Mouse (Mus musculus) gonadal fat pad, adult 2 months (tissue): Measurements from ENCODE around the gene Ccm2. TPM values are rescaled to one million over a fixed set of nuclear protein-coding genes. Genes with fewer than 3 reads are reported as not detected.

Experiments used
- DNase-seq: peaks from one replicate; pipeline ENCODE4 v3.0.0-alpha.2; 2012; ENCODE audit warnings: low read depth
- polyA plus RNA-seq: library from polyadenylated mRNA; depleted of rRNA; stranded (reverse); fragments of >200 nt; gene quantifications from 2 replicates; pipeline ENCODE4 v1.2.3, GENCODE M21; 2012

Ccm2 gene
- polyA plus RNA-seq, 1 experiment: 84.2 TPM

GRCm38 (mm10) chr11:6603224-6603623 is 56.5 kb downstream of the Ccm2 start:
- DNase-seq: no peak

GRCm38 (mm10) chr11:6603887-6604603 is 57.4 kb downstream of the Ccm2 start:
- no peak for DNase-seq

GRCm38 (mm10) chr11:6604604-6604936 is 57.9 kb downstream of the Ccm2 start:
- DNase-seq: no peak

GRCm38 (mm10) chr11:6605021-6605481 is 58.4 kb downstream of the Ccm2 start:
- no peak for DNase-seq

GRCm38 (mm10) chr11:6605491-6606399 is 59.1 kb downstream of the Ccm2 start, which contains the start of gene Nacad:
Nacad (minus strand) TSS chr11:6606053.
- no peak for DNase-seq

- DNase-seq: no peak
Measured at GRCm38 (mm10) chr11:6615250-6616205, 68.8 kb downstream of the Ccm2 start.

GRCm38 (mm10) chr11:6623704-6624103 is 77.0 kb downstream of the Ccm2 start:
- DNase-seq: no peak

- peak; percentile 28 for DNase-seq
Measured at GRCm38 (mm10) chr11:6624619-6625382, 78.1 kb downstream of the Ccm2 start.

GRCm38 (mm10) chr11:6625478-6626387 is 79.0 kb downstream of the Ccm2 start, which contains the start of gene Tbrg4:
Tbrg4 (minus strand) TSS chr11:6626067.
- DNase-seq: peak; percentile 42

- no peak for DNase-seq
Measured at GRCm38 (mm10) chr11:6626388-6626772, 79.7 kb downstream of the Ccm2 start.

- no peak for DNase-seq
Measured at GRCm38 (mm10) chr11:6627731-6628130, 81.0 kb downstream of the Ccm2 start.

- DNase-seq: no peak
Measured at GRCm38 (mm10) chr11:6628568-6628967, 81.9 kb downstream of the Ccm2 start.

GRCm38 (mm10) chr11:6629655-6630054 is 83.0 kb downstream of the Ccm2 start:
- no peak for DNase-seq

GRCm38 (mm10) chr11:6636150-6636549 is 89.5 kb downstream of the Ccm2 start:
- DNase-seq: no peak

- DNase-seq: no peak
Measured at GRCm38 (mm10) chr11:6638537-6638936, 91.8 kb downstream of the Ccm2 start, which contains the start of gene Wap. Wap (minus strand) TSS chr11:6638637.

GRCm38 (mm10) chr11:6639072-6639471 is 92.4 kb downstream of the Ccm2 start:
- no peak for DNase-seq

- DNase-seq: no peak
Measured at GRCm38 (mm10) chr11:6644566-6644965, 97.9 kb downstream of the Ccm2 start.
